Mouse (Mus musculus) megakaryocyte, embryonic 14.5 days (primary cell): ENCODE data around the gene Coq3.

Experiments used
- FLI1 ChIP-seq: IDR thresholded peaks from 2 replicates; pipeline ENCODE4 v1.6.1; 2012; ENCODE audit warnings: low read length, inconsistent platforms, mixed read lengths
- GATA1 ChIP-seq: IDR thresholded peaks from 3 replicates; pipeline ENCODE4 v1.6.1; 2012; ENCODE audit warnings: mixed read lengths, low read length, inconsistent platforms, borderline replicate concordance

GRCm38 (mm10) chr4:21935378-21935777 lies 55.9 kb downstream of the Coq3 start:
- TF ChIP-seq GATA1 (no peak), FLI1 (no peak)
